Mouse (Mus musculus): ENCODE results near the gene Erg28. TPM values are rescaled to one million over a fixed set of nuclear protein-coding genes. Genes with fewer than 3 reads are reported as not detected.

The Erg28 gene
- polyA plus RNA-seq, 1 experiment from 2014 or later: 105 TPM

DNA sequence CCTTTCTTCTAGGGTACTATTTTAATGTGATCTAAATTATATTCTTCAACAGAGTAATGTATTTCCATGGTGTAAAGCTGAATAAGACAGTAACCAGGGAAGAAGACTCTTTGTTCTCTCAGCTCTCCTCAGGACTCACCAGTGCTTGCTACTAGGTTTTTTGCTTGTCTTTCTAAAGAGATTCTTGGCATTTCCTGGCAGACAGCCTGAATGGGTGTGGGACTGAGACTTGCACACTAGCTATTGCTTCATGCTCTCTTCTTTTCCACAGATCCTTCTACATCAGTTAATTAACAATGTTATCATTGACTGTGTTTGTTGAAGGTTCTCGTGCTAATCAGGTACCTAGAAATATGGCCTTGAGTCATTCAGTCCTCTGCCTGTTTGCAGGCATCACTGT lies 29.9 kb upstream of the Erg28 start:
- no peaks in the 10 kb centered on the region for H3K27me3 ChIP-seq (ENCODE audit: control insufficient read depth, insufficient read depth, low read length)
- WGBS: 89% methylated on average over 1 of the region's 1 CpGs
- ATAC-seq (ENCODE audit: low FRiP score) (no peak), DNase-seq (ENCODE audit: low spot score, missing footprints) (no peak)
- H3K9me3 ChIP-seq (ENCODE audit: control insufficient read depth, low read length): no peaks in the 10 kb centered on the region
- no peaks in the 10 kb centered on the region for H3K4me1 ChIP-seq (ENCODE audit: control insufficient read depth, insufficient read depth, low read length)
- no peak overlapping the region for H3K4me3 ChIP-seq (ENCODE audit: low read depth, low read length)
- H3K9ac ChIP-seq (ENCODE audit: low read length): no peak overlapping the region
- H3K4me2 ChIP-seq: no peak overlapping the region
- no peaks in the 10 kb centered on the region for H3K36me3 ChIP-seq (ENCODE audit: control insufficient read depth, insufficient read depth, low read length)
- H3K27ac ChIP-seq (ENCODE audit: low read depth, low read length): no peak overlapping the region

DNA sequence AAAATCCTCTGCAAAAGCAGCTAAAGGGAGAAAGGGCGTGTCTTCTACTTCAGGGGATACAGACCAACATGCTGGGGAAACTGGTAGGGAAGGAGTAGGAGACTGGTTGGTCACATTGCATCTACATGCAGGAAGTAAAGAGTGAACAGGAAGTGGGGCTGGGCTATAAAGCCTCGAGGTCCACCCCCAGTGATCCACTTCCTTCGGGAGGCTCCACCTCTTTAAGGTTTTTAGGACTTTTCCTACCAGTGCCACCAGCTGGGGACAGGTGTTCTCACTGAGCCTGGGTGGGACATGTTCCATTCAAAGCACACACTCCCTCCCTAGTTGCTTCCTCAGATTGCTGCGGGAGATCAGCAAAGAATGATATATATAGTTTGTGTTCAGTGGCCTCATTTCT lies 29.5 kb upstream of the Erg28 start:
- H3K4me1 ChIP-seq (ENCODE audit: control insufficient read depth, insufficient read depth, low read length): no peaks in the 10 kb centered on the region
- ATAC-seq (ENCODE audit: low FRiP score) (no peak), DNase-seq (ENCODE audit: low spot score, missing footprints) (no peak)
- H3K4me2 ChIP-seq: no peak overlapping the region
- H3K36me3 ChIP-seq (ENCODE audit: control insufficient read depth, insufficient read depth, low read length): no peaks in the 10 kb centered on the region
- no peak overlapping the region for H3K9ac ChIP-seq (ENCODE audit: low read length)
- no peaks in the 10 kb centered on the region for H3K9me3 ChIP-seq (ENCODE audit: control insufficient read depth, low read length)
- H3K4me3 ChIP-seq (ENCODE audit: low read depth, low read length): no peak overlapping the region
- 86% methylated on average over 4 of the region's 4 CpGs for WGBS
- H3K27me3 ChIP-seq (ENCODE audit: control insufficient read depth, insufficient read depth, low read length): no peaks in the 10 kb centered on the region
- no peak overlapping the region for H3K27ac ChIP-seq (ENCODE audit: low read depth, low read length)

DNA sequence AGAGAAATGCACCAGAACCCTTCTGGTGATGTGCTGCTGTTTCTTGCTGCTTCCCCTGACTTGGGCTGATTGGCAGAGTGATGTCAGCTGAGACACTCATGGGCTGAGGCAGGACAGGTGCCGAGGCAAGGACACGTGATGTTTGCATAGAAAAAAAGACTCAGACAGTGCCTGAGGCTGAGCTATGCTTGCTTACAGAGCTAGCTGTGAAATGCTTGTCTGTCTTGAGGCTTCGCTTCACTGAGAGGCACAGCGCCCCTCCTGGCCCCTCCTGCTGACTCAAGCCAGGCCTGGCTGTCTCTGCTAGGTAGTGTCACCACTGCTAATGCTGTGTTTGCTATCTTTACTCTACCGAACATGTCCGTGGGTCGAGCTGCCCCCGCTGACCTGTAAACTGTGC lies 26.3 kb upstream of the Erg28 start:
- no peak overlapping the region for H3K4me3 ChIP-seq (ENCODE audit: low read depth, low read length)
- H3K27me3 ChIP-seq (ENCODE audit: control insufficient read depth, insufficient read depth, low read length): no peaks in the 10 kb centered on the region
- ATAC-seq (ENCODE audit: low FRiP score) (no peak), DNase-seq (ENCODE audit: low spot score, missing footprints) (no peak)
- H3K4me2 ChIP-seq: no peak overlapping the region
- H3K9ac ChIP-seq (ENCODE audit: low read length): no peak overlapping the region
- no peaks in the 10 kb centered on the region for H3K4me1 ChIP-seq (ENCODE audit: control insufficient read depth, insufficient read depth, low read length)
- no peak overlapping the region for H3K27ac ChIP-seq (ENCODE audit: low read depth, low read length)
- no peaks in the 10 kb centered on the region for H3K9me3 ChIP-seq (ENCODE audit: control insufficient read depth, low read length)
- 89% methylated on average over 8 of the region's 8 CpGs for WGBS
- no peaks in the 10 kb centered on the region for H3K36me3 ChIP-seq (ENCODE audit: control insufficient read depth, insufficient read depth, low read length)

DNA sequence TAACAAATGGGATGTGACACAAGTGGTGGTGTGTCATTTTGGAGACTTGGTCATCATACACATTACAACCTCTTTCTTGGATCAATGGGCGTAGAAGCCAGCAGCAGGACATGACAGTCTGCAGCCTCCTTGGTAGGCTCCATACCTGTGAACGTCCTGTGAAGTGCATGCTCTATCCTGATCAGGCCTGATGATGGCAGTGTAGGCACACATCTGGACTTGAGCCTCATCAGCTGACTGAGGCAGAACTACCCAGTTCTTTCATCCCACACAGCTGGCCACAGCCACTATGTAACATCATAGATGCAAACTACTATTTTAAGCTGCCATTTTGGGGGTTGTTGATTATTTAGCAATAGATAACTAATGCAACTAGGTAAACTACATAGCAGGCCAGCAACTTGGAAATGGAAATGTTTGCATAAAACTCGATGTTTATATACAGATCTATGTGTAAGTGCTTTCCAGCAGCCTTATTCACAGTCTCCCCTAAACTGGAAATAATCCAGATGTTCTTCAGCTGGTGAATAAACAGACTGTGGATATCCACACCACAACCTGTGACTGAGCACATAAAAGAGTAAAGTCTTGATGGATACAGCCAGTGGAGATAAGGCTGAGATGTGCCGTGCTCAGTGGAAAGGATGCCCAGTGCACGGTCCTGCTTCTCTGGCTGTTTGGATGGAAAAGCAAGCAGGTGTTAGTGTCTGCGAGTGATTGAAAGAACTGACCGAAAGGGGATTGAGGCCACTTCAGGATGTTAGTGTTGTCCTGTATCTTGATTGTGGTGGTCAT lies 24.0 kb upstream of the Erg28 start:
- no peaks in the 10 kb centered on the region for H3K4me1 ChIP-seq (ENCODE audit: control insufficient read depth, insufficient read depth, low read length)
- no peaks in the 10 kb centered on the region for H3K27me3 ChIP-seq (ENCODE audit: control insufficient read depth, insufficient read depth, low read length)
- WGBS: 79% methylated on average over 7 of the region's 7 CpGs
- no peak overlapping the region for H3K4me3 ChIP-seq (ENCODE audit: low read depth, low read length)
- H3K9me3 ChIP-seq (ENCODE audit: control insufficient read depth, low read length): no peaks in the 10 kb centered on the region
- H3K4me2 ChIP-seq: no peak overlapping the region
- no peak overlapping the region for H3K9ac ChIP-seq (ENCODE audit: low read length)
- no peak overlapping the region for H3K27ac ChIP-seq (ENCODE audit: low read depth, low read length)
- ATAC-seq (ENCODE audit: low FRiP score) (no peak), DNase-seq (ENCODE audit: low spot score, missing footprints) (no peak)
- H3K36me3 ChIP-seq (ENCODE audit: control insufficient read depth, insufficient read depth, low read length): no peaks in the 10 kb centered on the region

DNA sequence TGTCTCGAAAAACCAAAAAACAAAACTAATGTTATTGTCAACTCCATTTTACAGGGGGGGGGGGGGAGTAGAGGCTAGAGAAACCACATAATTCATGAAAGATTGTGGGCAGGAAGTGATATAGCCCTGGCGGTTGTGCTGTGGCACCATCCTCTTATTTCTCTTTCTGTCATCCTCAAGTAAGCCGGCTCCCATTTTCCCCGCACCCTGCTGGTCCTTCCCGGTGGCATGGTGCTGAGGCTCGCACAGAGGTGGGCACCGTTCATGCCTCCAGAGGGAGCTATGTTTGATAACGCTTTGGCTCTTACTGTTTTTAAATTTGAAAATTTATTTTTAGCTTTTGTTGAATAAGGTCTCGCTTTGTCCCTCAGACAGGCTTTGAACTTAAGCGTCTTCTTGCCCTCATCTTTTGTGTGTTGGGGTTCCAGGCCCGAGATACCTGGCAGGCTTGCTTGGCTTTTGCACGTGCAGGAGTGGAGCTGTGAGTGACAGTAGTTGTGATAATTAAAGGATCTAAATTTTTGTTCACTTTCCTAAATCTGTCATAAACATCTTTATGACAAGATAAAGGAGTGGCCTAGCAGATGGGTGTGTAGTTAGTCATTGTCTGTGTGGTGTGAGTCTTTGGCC lies 15.1 kb upstream of the Erg28 start:
- Histone ChIP-seq H3K27me3 (ENCODE audit: control insufficient read depth, insufficient read depth, low read length) (no peaks in the 10 kb centered on the region), H3K4me3 (ENCODE audit: low read depth, low read length) (no peak overlapping the region), H3K9ac (ENCODE audit: low read length) (no peak overlapping the region), H3K36me3 (ENCODE audit: control insufficient read depth, insufficient read depth, low read length) (no peaks in the 10 kb centered on the region), H3K9me3 (ENCODE audit: control insufficient read depth, low read length) (no peaks in the 10 kb centered on the region), H3K4me2 (no peak overlapping the region), H3K4me1 (ENCODE audit: control insufficient read depth, insufficient read depth, low read length) (no peaks in the 10 kb centered on the region), H3K27ac (ENCODE audit: low read depth, low read length) (no peak overlapping the region)
- ATAC-seq (ENCODE audit: low FRiP score) (no peak), DNase-seq (ENCODE audit: low spot score, missing footprints) (no peak)
- WGBS: 91% methylated on average over 12 of the region's 12 CpGs

DNA sequence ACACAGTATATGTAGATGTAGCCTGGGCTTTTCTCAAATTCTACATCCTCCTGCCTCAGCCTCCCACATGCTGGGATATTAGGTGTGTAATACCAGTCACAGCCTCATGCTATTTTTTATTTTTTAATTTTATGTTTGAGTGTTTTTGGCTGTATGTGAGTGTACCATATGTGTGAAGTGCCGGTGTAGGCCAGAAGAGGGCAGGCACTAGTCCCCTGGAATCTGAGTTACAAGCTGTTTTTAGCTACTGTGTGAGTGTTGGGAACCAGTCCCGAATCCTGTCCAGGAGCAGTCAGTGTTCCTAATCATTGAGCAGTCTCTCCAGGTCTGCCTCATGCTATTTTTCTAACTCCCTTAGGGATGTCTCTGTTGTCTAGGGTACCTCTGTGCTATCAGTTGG lies 13.4 kb upstream of the Erg28 start:
- no peak overlapping the region for H3K9ac ChIP-seq (ENCODE audit: low read length)
- DNase-seq (ENCODE audit: low spot score, missing footprints): no peak
- WGBS: 85% methylated on average over 2 of the region's 2 CpGs

DNA sequence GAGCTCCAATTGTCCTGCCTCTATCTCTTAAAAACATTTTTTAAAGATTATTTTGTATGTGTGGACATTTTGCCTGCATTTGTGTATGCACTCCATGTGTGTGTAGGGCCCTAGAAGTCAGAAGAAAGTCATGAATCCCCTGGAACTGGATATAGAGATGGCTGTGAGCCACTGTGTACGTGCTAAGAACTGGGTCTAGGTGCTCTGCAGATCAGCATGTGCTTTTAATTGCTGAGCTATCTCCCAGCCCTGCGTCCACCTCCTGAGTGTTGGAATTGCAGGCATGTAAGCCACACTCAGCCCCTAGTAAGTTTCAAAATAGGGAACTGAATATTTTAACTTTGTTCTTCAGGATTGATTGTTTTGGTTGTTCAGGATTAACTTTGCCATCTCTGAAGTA lies 10.2 kb upstream of the Erg28 start:
- Histone ChIP-seq H3K4me2 (no peak overlapping the region), H3K9me3 (ENCODE audit: control insufficient read depth, low read length) (no peaks in the 10 kb centered on the region), H3K4me1 (ENCODE audit: control insufficient read depth, insufficient read depth, low read length) (no peaks in the 10 kb centered on the region), H3K27me3 (ENCODE audit: control insufficient read depth, insufficient read depth, low read length) (no peaks in the 10 kb centered on the region), H3K27ac (ENCODE audit: low read depth, low read length) (no peak overlapping the region), H3K9ac (ENCODE audit: low read length) (no peak overlapping the region), H3K36me3 (ENCODE audit: control insufficient read depth, insufficient read depth, low read length) (0 out of 2 replicates have a peak, but pooled peaks cover 2% of the 10 kb centered on the region), H3K4me3 (ENCODE audit: low read depth, low read length) (no peak overlapping the region)
- 82% methylated on average over 2 of the region's 2 CpGs for WGBS
- no peak for DNase-seq (ENCODE audit: low spot score, missing footprints)
- no peak for ATAC-seq (ENCODE audit: low FRiP score)

More for the DNA sequence above, 13.4 kb upstream of the Erg28 start:
- Histone ChIP-seq H3K27ac (ENCODE audit: low read depth, low read length) (no peak overlapping the region), H3K36me3 (ENCODE audit: control insufficient read depth, insufficient read depth, low read length) (no peaks in the 10 kb centered on the region), H3K9me3 (ENCODE audit: control insufficient read depth, low read length) (no peaks in the 10 kb centered on the region), H3K4me2 (no peak overlapping the region), H3K4me3 (ENCODE audit: low read depth, low read length) (no peak overlapping the region), H3K4me1 (ENCODE audit: control insufficient read depth, insufficient read depth, low read length) (no peaks in the 10 kb centered on the region), H3K27me3 (ENCODE audit: control insufficient read depth, insufficient read depth, low read length) (no peaks in the 10 kb centered on the region)
- ATAC-seq (ENCODE audit: low FRiP score): no peak

DNA sequence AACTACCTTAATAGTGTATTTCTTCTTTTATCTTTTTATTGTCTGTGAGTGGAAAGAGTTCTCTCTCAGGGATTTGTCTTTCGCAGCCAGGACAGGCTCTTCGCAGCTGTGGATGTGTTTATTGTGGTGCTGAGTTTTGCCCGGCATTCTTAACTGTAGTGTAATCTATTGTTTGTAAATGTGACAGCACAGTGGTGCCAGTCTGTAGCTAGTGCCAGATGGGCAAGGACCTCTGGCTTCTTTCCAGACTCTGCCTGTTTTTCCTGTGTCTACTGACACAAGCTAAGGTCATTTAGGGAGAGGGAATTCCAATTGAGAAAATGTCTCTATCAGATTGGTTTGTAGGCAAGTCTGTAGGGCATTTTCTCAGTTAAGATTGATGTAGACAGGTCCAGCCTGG lies 6.3 kb upstream of the Erg28 start:
- 0 out of 2 replicates have a peak, but pooled peaks cover 2% of the 10 kb centered on the region for H3K36me3 ChIP-seq (ENCODE audit: control insufficient read depth, insufficient read depth, low read length)
- H3K4me3 ChIP-seq (ENCODE audit: low read depth, low read length): no peak overlapping the region
- H3K9me3 ChIP-seq (ENCODE audit: control insufficient read depth, low read length): no peaks in the 10 kb centered on the region
- DNase-seq (ENCODE audit: low spot score, missing footprints) (no peak), ATAC-seq (ENCODE audit: low FRiP score) (no peak)
- no peaks in the 10 kb centered on the region for H3K4me1 ChIP-seq (ENCODE audit: control insufficient read depth, insufficient read depth, low read length)
- H3K4me2 ChIP-seq: no peak overlapping the region
- no peak overlapping the region for H3K9ac ChIP-seq (ENCODE audit: low read length)
- no peaks in the 10 kb centered on the region for H3K27me3 ChIP-seq (ENCODE audit: control insufficient read depth, insufficient read depth, low read length)
- WGBS: 92% methylated on average over 3 of the region's 3 CpGs
- H3K27ac ChIP-seq (ENCODE audit: low read depth, low read length): no peak overlapping the region

DNA sequence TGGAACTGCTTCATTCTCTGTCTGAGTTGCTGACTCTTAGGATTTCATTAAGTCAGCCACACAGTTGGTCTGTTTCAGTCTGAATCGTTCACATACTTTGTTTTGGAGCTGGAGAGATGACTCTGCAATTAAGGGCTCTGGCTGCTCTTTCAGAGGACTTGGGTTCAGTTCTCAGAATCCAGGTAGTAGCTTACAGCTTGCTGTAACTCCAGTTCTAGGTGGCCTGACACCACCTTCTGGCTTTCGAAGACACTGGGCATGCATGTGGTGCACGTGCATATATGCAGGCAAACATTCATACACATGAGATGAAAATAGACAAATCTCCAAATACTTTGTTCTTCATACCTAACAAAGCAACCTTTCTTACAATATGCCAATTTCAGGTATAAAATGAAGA lies 5.5 kb upstream of the Erg28 start:
- Histone ChIP-seq H3K4me2 (no peak overlapping the region), H3K4me1 (ENCODE audit: control insufficient read depth, insufficient read depth, low read length) (peaks cover 3% of the 10 kb centered on the region; the same call in 1 of the 2 replicates), H3K9ac (ENCODE audit: low read length) (no peak overlapping the region), H3K4me3 (ENCODE audit: low read depth, low read length) (no peak overlapping the region), H3K36me3 (ENCODE audit: control insufficient read depth, insufficient read depth, low read length) (0 out of 2 replicates have a peak, but pooled peaks cover 2% of the 10 kb centered on the region), H3K9me3 (ENCODE audit: control insufficient read depth, low read length) (no peaks in the 10 kb centered on the region), H3K27ac (ENCODE audit: low read depth, low read length) (no peak overlapping the region), H3K27me3 (ENCODE audit: control insufficient read depth, insufficient read depth, low read length) (no peaks in the 10 kb centered on the region)
- ATAC-seq (ENCODE audit: low FRiP score) (no peak), DNase-seq (ENCODE audit: low spot score, missing footprints) (no peak)
- 87% methylated on average over 3 of the region's 3 CpGs for WGBS

Measured in midbrain, embryonic 11.5 days (tissue).